Mouse (Mus musculus) lung, postnatal 0 days (tissue): ENCODE data around the gene Gm11549.

ENCODE experiments used
- CTCF ChIP-seq: IDR thresholded peaks from 2 replicates; pipeline ENCODE4 v1.5.1; 2016; ENCODE audit warnings: antibody characterized with exemption, mild to moderate bottlenecking
- EP300 ChIP-seq: IDR thresholded peaks from 2 replicates; pipeline ENCODE4 v1.6.1; 2016; ENCODE audit warnings: antibody characterized with exemption, mild to moderate bottlenecking, control low read depth

- TF ChIP-seq CTCF, result no peak
- TF ChIP-seq EP300, result no peak
Observed at GRCm38 (mm10) chr3:36474938-36475483, 46.6 kb downstream of the Gm11549 start.
